Mouse (Mus musculus): ENCODE measurements around the gene Krt28.

Gene Krt28

DNA sequence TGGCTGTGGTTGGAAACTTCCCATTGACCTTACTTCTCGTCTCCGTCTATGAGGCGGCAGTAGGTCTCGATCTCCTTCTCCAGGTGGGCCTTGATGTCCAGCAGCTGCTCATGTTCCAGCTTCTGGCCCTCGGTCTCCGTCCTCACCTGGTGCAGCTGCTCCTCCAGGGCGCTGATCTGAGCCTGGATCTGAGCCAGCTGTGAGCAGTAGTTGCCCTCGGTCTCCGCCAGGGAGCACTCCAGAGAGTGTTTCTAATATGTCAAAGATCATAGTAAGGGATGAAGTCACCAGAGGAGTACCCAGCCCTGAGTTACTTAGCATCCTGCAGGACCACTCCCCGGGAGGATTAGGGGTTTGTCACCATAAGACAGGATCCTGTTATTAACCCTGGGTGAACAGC, 7.9 kb downstream of the Krt28 start:
- no peak for DNase-seq (ENCODE audit: low spot score)

- DNase-seq (ENCODE audit: low spot score), result peak; percentile 80
Observed at GRCm38 (mm10) chr11:99364412-99364811, 10.3 kb downstream of the Krt28 start.

- DNase-seq (ENCODE audit: low spot score), result no peak
Observed at GRCm38 (mm10) chr11:99361423-99361822, 13.3 kb downstream of the Krt28 start.

DNA sequence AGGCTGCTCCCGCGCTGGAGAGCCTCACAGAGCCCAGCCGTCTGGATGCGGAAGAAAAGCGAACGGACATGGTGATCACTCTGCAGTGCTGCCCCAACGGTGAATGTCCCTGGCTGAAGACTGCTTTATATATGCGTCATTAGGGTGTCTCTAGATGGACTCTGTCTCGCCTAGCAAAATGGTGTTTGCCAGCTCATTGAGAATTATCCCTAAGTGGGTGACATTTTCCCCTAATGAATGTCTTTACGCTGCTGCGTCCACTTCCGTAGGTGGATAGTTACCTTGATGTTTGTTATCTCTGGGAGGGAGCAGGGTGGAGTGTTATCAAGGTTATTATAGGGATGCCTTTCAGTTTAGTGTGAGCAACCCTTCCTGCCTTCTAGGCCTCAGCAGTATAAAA, 23.7 kb downstream of the Krt28 start, which contains the start of gene Krt27:
Gene Krt27 (minus strand): TSS at position 101 of the 400 bp plus-strand sequence.
- DNase-seq (ENCODE audit: low spot score), result no peak

- DNase-seq (ENCODE audit: low spot score), result peak; percentile 37
Observed at GRCm38 (mm10) chr11:99339299-99339847, 35.3 kb downstream of the Krt28 start.

GRCm38 (mm10) chr11:99337866-99338265, 36.8 kb downstream of the Krt28 start, which contains the start of gene Krt26:
Gene Krt26, minus strand, starts transcription at chr11:99337966.
- DNase-seq (ENCODE audit: low spot score), result no peak

GRCm38 (mm10) chr11:99333426-99333825, 41.3 kb downstream of the Krt28 start:
- no peak for DNase-seq (ENCODE audit: low spot score)

- DNase-seq (ENCODE audit: low spot score), result no peak
Observed at GRCm38 (mm10) chr11:99329655-99330054, 45.0 kb downstream of the Krt28 start.

- no peak for DNase-seq (ENCODE audit: low spot score)
Observed at GRCm38 (mm10) chr11:99322851-99323250, 51.9 kb downstream of the Krt28 start, which contains the start of gene Krt25. Gene Krt25, minus strand, starts transcription at chr11:99322951.

- DNase-seq (ENCODE audit: low spot score), result no peak
Observed at GRCm38 (mm10) chr11:99321094-99321493, 53.6 kb downstream of the Krt28 start.

DNA sequence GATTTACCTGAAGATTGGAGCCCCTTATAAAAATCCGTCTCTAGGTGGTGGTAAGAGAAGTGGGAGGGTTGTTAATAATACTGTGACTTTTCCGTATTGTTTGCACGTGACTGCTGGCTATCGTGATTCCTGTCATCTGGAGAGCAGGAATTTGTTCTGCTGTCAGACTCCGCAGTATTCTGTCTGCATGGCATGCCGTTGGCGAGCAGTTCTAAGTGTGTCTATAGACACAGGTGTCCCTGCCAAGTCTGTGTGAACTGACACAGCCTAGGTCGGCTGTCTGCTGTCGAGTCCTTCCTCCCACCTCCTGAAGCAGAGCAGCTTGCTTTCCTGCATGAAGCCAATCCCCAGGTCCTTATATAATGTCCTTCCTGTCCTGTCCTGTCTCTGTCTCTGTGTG, 55.6 kb downstream of the Krt28 start:
- no peak for DNase-seq (ENCODE audit: low spot score)

DNA sequence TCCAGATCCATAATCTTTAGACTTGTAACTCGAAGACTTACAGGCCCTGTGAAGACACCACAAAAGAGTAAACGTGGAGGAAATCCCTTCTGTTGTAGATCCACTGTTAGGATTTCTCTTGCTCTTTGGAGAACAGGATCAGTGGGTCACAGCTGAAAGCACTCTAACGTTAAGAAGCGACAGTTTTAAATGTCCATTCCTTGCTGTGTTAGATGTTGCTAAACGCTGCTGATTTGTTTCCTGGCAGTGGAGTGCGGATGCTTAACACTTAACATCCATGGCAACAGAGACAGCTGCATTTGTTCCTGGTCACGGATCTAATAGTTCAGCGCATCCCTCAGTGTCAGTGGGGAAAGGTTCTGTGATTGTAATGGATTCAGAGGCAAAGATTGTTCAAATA, 58.2 kb downstream of the Krt28 start:
- DNase-seq (ENCODE audit: low spot score), result no peak
